Mouse (Mus musculus): ENCODE data around the gene Sytl2. TPM values are rescaled to one million over a fixed set of nuclear protein-coding genes. Genes with fewer than 3 reads are reported as not detected.

Gene Sytl2
- polyA plus RNA-seq, 1 experiment from 2014 or later, result 29.7 TPM

- DNase-seq (ENCODE audit: low spot score) (no peak), ATAC-seq (ENCODE audit: low read depth) (no peak)
- H3K27ac ChIP-seq (replicated peaks; ENCODE audit: low read depth, low read length), result peak overlapping the region; percentile 91
- 28% methylated on average over 7 of the region's 7 CpGs for WGBS
- H3K27me3 ChIP-seq (replicated peaks; ENCODE audit: control insufficient read depth, insufficient read depth, low read length), result no peaks in the 10 kb centered on the region
- peak overlapping the region; percentile 61 for H3K4me2 ChIP-seq (ENCODE audit: low read depth, low read length)
- peak overlapping the region; percentile 79 for H3K4me3 ChIP-seq (ENCODE audit: low read depth, low read length)
- peaks cover 26% of the 10 kb centered on the region for H3K36me3 ChIP-seq (ENCODE audit: control insufficient read depth, insufficient read depth, low read length)
- peak overlapping the region; percentile 84 for H3K9ac ChIP-seq (ENCODE audit: low read depth, low read length)
- H3K9me3 ChIP-seq (ENCODE audit: control insufficient read depth, low read length), result no peaks in the 10 kb centered on the region
- no peaks in the 10 kb centered on the region for H3K4me1 ChIP-seq (ENCODE audit: control insufficient read depth, insufficient read depth, low read length)
Observed at GRCm38 (mm10) chr7:90456149-90456844, 154.2 kb downstream of the Sytl2 start.

DNA sequence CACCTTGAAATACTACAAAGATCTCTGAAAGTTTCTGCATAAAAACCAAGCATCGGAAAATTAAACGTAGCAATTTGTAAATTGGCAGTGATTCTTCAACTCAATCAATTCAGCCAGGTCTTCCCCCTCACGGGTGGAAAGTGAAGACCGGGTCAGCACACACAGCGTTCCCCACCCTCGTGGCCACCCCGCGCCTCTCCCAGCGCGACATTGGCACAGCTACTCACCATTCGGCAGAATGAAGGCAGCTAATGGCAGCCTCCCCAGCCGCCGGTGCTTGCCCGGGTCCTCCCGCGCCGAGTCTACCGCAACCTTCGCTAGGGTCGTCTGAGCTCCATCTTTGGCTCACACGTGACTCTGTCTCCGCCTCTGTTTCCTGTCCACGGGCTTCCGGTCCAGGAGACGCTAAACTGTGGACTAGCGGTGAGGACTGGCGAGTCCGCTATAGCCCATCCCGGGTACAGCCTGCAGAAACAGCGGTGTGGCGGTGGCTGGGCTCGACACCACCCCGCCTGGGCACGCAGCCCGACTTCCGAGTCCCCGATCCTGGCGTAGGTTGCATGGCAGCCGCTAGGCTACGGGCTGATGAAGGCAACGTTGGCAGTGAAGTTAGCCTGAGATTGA lies 154.9 kb downstream of the Sytl2 start, which contains the start of gene Tmem126a:
Gene Tmem126a (minus strand): TSS at position 385 of the 624 bp plus-strand sequence.
- H3K27ac ChIP-seq (replicated peaks; ENCODE audit: low read depth, low read length), result peak within 1 kb of the TSS; percentile 91
- no peaks in the 10 kb centered on the region for H3K27me3 ChIP-seq (replicated peaks; ENCODE audit: control insufficient read depth, insufficient read depth, low read length)
- under 1% methylated on average over 36 of the region's 41 CpGs for WGBS
- ATAC-seq (ENCODE audit: low read depth) (peak; percentile 96), DNase-seq (ENCODE audit: low spot score) (peak; percentile 95)
- peaks cover 19% of the 10 kb centered on the region for H3K36me3 ChIP-seq (ENCODE audit: control insufficient read depth, insufficient read depth, low read length)
- H3K4me2 ChIP-seq (ENCODE audit: low read depth, low read length), result peak within 1 kb of the TSS; percentile 61
- H3K4me1 ChIP-seq (ENCODE audit: control insufficient read depth, insufficient read depth, low read length), result no peaks in the 10 kb centered on the region
- no peaks in the 10 kb centered on the region for H3K9me3 ChIP-seq (ENCODE audit: control insufficient read depth, low read length)
- peak within 1 kb of the TSS; percentile 79 for H3K4me3 ChIP-seq (ENCODE audit: low read depth, low read length)
- peak within 1 kb of the TSS; percentile 84 for H3K9ac ChIP-seq (ENCODE audit: low read depth, low read length)

DNA sequence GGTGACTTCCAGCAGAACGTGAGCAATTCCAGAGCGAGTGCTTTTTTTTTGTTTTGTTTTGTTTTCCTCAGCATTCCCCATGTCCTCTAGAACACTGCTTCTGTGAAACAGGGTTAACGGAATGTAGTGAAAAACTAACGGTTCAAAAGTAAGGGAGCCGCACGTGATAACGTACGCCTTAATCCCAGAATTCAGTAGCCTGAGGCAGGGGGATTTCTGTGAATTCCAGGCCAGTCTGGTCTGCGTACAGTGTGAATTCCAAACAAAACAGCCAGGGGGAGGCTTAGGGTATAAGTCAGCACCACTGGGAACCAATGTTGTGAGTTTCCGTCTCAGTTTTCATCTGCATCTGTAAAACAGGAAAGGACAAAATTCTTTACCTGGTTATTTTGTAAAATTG lies 155.5 kb downstream of the Sytl2 start:
- Histone ChIP-seq H3K9ac (ENCODE audit: low read depth, low read length) (peak overlapping the region; percentile 84), H3K4me3 (ENCODE audit: low read depth, low read length) (peak overlapping the region; percentile 79), H3K4me1 (ENCODE audit: control insufficient read depth, insufficient read depth, low read length) (no peaks in the 10 kb centered on the region), H3K9me3 (ENCODE audit: control insufficient read depth, low read length) (no peaks in the 10 kb centered on the region), H3K27me3 (replicated peaks; ENCODE audit: control insufficient read depth, insufficient read depth, low read length) (no peaks in the 10 kb centered on the region), H3K4me2 (ENCODE audit: low read depth, low read length) (peak overlapping the region; percentile 61), H3K36me3 (ENCODE audit: control insufficient read depth, insufficient read depth, low read length) (peaks cover 15% of the 10 kb centered on the region), H3K27ac (replicated peaks; ENCODE audit: low read depth, low read length) (peak overlapping the region; percentile 91)
- DNase-seq (ENCODE audit: low spot score), result peak; percentile 68
- peak; percentile 45 for ATAC-seq (ENCODE audit: low read depth)
- 7% methylated on average over 10 of the region's 10 CpGs for whole genome bisulfite sequencing

Other genes with a start within 250 kb of the Sytl2 start
- gene Picalm, start 172.0 kb upstream of the Sytl2 start, polyA plus RNA-seq (2014; fragmentation: Nextera tagmentation; extraction: Ambion mirVana), result 59.0 and 60.0 TPM in 2 replicates
- gene Ccdc83, start 36.5 kb upstream of the Sytl2 start, polyA plus RNA-seq (2014; fragmentation: Nextera tagmentation; extraction: Ambion mirVana), result 0.14 TPM in 1 of 2 replicates, not detected in the other
- 1.9 and 2.1 TPM in 2 replicates for gene Ccdc89, start 124.3 kb downstream of the Sytl2 start, polyA plus RNA-seq (2014; fragmentation: Nextera tagmentation; extraction: Ambion mirVana)
- 44.9 and 51.9 TPM in 2 replicates for gene Crebzf, start 140.5 kb downstream of the Sytl2 start, polyA plus RNA-seq (2014; fragmentation: Nextera tagmentation; extraction: Ambion mirVana)
- 94.1 and 97.9 TPM in 2 replicates for gene Tmem126a, start 155.0 kb downstream of the Sytl2 start, polyA plus RNA-seq (2014; fragmentation: Nextera tagmentation; extraction: Ambion mirVana)
- 34.2 and 34.3 TPM in 2 replicates for gene Tmem126b, start 173.7 kb downstream of the Sytl2 start, polyA plus RNA-seq (2014; fragmentation: Nextera tagmentation; extraction: Ambion mirVana)
- gene Dlg2, start 174.4 kb downstream of the Sytl2 start, polyA plus RNA-seq (2014; fragmentation: Nextera tagmentation; extraction: Ambion mirVana), result 4.4 and 5.1 TPM in 2 replicates